Mouse (Mus musculus): ENCODE measurements at regions not wholly inside any gene's neighbourhood (a gene's known extent, or its start where the extent isn't known, plus 50 kb on each side); places are given as distances from the start of the nearest gene placed in this dataset.
"Not testable (repeated sequence)": the region's sequence is repeated elsewhere in the genome, so short reads cannot be mapped to it uniquely, and the experiment has no call there.

DNA sequence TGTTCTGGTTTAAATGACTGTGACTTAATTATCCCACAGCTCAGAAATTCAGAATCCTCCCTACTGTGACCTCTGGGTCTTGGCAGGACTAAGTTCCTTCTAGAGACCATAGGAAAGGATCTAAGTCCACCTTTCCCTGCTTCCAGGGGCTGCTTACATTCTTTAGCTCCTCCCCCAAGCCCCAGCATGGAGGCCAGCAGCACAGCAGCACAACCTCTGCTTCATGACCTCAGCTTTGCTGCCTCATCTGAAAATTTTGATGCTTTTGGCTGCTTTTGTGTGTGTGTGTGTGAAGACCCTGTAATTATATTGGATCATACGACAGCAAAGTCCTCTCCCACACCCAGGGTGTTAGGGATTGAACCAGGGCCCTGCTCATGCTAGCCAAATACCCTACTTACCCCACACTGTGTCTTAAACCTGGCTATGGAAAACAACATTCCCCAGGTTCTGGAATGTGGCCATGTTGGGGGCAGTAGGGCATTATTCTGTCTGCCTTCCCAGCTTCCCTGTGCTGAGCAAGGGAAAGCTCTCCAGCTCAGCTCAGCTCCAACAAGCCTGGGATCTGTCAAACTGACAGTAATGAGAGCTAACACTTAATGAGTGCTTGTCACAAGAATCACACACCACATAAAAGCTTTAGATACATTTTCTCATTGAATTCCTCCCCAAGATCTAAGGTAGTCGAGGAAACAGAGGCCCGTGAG, 359.9 kb downstream of the Fut8 start:
- Histone ChIP-seq H3K9ac (ENCODE audit: low read depth, low read length) (no peak overlapping the region), H3K36me3 (ENCODE audit: control insufficient read depth, insufficient read depth, low read length) (no peaks in the 10 kb centered on the region), H3K4me2 (ENCODE audit: low read length) (no peak overlapping the region), H3K27ac (ENCODE audit: low read length) (no peak overlapping the region), H3K27me3 (ENCODE audit: control insufficient read depth, insufficient read depth, low read depth, low read length) (no peaks in the 10 kb centered on the region), H3K4me3 (ENCODE audit: low read depth, low read length) (no peak overlapping the region), H3K4me1 (ENCODE audit: control insufficient read depth, insufficient read depth, low read length) (no peaks in the 10 kb centered on the region; the same call in 1 of the 2 replicates), H3K9me3 (replicated peaks; ENCODE audit: control insufficient read depth, low read length, poor library complexity, severe bottlenecking) (no peaks in the 10 kb centered on the region)
- WGBS = 32% methylated on average over 3 of the region's 3 CpGs
- no peak for ATAC-seq

DNA sequence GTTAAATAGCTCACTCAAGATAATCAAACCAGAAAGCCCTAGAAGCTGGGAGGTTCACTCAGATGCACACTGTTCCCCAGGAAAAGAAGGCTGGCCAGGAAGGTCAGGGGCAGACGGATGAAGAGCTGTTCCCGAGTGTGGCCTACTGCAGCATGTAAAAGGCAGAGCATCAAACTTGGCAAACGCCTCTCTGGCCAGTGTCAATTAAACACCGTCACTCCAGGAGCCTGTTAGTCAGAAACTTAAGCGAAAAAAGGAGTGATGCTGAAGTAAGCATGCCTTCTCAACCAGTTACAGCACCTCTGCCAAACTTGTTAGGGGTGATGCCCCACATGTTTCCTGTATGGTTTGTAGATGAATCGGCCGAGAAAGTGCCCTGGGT, 360.4 kb downstream of the Fut8 start:
- Histone ChIP-seq H3K27me3 (ENCODE audit: control insufficient read depth, insufficient read depth, low read depth, low read length) (no peaks in the 10 kb centered on the region), H3K9me3 (replicated peaks; ENCODE audit: control insufficient read depth, low read length, poor library complexity, severe bottlenecking) (no peaks in the 10 kb centered on the region), H3K4me3 (ENCODE audit: low read depth, low read length) (no peak overlapping the region), H3K9ac (ENCODE audit: low read depth, low read length) (no peak overlapping the region), H3K36me3 (ENCODE audit: control insufficient read depth, insufficient read depth, low read length) (no peaks in the 10 kb centered on the region), H3K4me2 (ENCODE audit: low read length) (no peak overlapping the region), H3K27ac (ENCODE audit: low read length) (no peak overlapping the region), H3K4me1 (ENCODE audit: control insufficient read depth, insufficient read depth, low read length) (no peaks in the 10 kb centered on the region; the same call in 1 of the 2 replicates)
- ATAC-seq = no peak
- 50% methylated on average over 7 of the region's 7 CpGs for WGBS

DNA sequence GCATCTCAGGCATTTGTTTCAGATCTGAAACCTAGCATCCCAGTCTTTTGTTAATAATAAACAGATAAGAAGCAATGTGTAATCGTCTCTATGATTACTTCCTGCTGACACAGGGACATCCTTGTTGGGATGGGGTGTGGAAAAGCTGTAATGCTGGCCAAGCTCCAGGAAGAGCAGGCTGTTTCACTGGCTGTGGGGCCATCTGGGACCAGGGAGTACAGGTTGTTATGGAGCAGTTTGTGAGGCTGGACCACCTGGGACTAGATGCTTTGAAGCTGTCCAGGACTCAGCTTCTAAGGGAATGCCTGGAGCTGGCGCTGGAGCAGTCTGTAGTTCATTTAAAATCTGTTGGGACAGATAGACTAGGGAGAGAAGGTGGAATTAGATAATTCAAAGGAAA, 361.5 kb downstream of the Fut8 start:
- Histone ChIP-seq H3K9me3 (replicated peaks; ENCODE audit: control insufficient read depth, low read length, poor library complexity, severe bottlenecking) (no peaks in the 10 kb centered on the region), H3K4me2 (ENCODE audit: low read length) (no peak overlapping the region), H3K27me3 (ENCODE audit: control insufficient read depth, insufficient read depth, low read depth, low read length) (no peaks in the 10 kb centered on the region), H3K4me3 (ENCODE audit: low read depth, low read length) (no peak overlapping the region), H3K4me1 (ENCODE audit: control insufficient read depth, insufficient read depth, low read length) (no peaks in the 10 kb centered on the region; the same call in 1 of the 2 replicates), H3K36me3 (ENCODE audit: control insufficient read depth, insufficient read depth, low read length) (no peaks in the 10 kb centered on the region), H3K27ac (ENCODE audit: low read length) (no peak overlapping the region), H3K9ac (ENCODE audit: low read depth, low read length) (no peak overlapping the region)
- no peak for ATAC-seq
- WGBS = 42% methylated on average over 2 of the region's 2 CpGs

DNA sequence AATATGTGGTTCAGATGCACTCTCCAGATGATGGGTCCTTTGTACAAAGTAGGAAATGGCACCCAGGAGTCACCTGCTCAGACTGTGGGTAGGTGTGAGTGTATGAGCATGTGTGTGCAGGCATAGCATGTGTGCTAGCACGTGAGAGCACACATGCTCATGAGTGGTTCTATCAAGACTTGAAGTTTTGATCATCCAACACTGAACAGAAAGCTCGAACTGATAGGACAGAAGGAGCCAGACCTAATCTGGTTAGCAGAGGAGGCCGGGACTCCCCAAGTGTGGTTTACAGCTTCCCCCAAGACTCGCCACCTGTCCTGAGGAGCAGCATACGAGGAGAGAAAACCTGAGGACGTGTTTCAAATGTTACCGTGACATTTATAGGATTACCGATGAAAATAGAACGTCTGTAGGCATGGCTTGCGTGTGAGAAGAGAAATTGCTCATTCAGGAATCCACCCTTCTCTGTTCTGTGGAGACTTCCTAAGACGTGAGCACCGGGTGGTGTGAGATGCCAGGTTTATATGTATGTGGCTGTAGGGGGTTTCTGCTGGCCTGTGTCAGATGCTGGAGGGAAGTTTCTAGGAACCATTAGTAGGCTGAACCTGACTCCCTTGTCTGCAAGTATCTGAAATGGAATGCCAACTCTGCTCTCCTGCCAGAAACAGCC, 366.0 kb downstream of the Fut8 start:
- H3K9ac ChIP-seq (ENCODE audit: low read depth, low read length) = no peak overlapping the region
- H3K4me1 ChIP-seq (ENCODE audit: control insufficient read depth, insufficient read depth, low read length) = no peaks in the 10 kb centered on the region
- H3K4me2 ChIP-seq (ENCODE audit: low read length) = no peak overlapping the region
- no peaks in the 10 kb centered on the region for H3K36me3 ChIP-seq (ENCODE audit: control insufficient read depth, insufficient read depth, low read length)
- 90% methylated on average over 12 of the region's 12 CpGs for WGBS
- H3K27ac ChIP-seq (ENCODE audit: low read length) = no peak overlapping the region
- no peaks in the 10 kb centered on the region for H3K27me3 ChIP-seq (ENCODE audit: control insufficient read depth, insufficient read depth, low read depth, low read length)
- no peak overlapping the region for H3K4me3 ChIP-seq (ENCODE audit: low read depth, low read length)
- H3K9me3 ChIP-seq (replicated peaks; ENCODE audit: control insufficient read depth, low read length, poor library complexity, severe bottlenecking) = no peaks in the 10 kb centered on the region
- ATAC-seq = no peak

DNA sequence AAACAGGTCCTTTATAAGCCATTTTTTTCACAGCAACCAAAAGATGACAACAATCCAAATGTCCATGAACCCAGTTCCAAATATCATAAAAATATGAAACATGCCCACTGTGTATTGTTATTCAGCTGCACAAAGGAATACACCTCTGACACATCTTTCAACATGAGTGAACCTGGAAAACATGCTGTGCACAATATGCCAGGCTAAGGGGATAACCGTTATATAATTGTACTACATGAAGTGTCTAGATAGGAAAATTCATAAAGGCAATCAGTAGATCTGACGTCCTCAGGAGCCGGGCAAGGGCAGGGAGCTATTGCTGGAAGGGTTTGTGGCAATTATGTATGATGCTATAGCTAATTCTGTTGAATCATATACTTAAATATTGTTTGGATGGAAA, 379.6 kb downstream of the Fut8 start:
- ATAC-seq = no peak
- no peak overlapping the region for H3K9ac ChIP-seq (ENCODE audit: low read depth, low read length)
- H3K4me1 ChIP-seq (ENCODE audit: control insufficient read depth, insufficient read depth, low read length) = no peaks in the 10 kb centered on the region
- 89% methylated on average over 3 of the region's 3 CpGs for WGBS
- no peaks in the 10 kb centered on the region for H3K27me3 ChIP-seq (ENCODE audit: control insufficient read depth, insufficient read depth, low read depth, low read length)
- H3K9me3 ChIP-seq (replicated peaks; ENCODE audit: control insufficient read depth, low read length, poor library complexity, severe bottlenecking) = no peaks in the 10 kb centered on the region
- no peak overlapping the region for H3K4me3 ChIP-seq (ENCODE audit: low read depth, low read length)
- no peaks in the 10 kb centered on the region for H3K36me3 ChIP-seq (ENCODE audit: control insufficient read depth, insufficient read depth, low read length)
- no peak overlapping the region for H3K4me2 ChIP-seq (ENCODE audit: low read length)
- no peak overlapping the region for H3K27ac ChIP-seq (ENCODE audit: low read length)

DNA sequence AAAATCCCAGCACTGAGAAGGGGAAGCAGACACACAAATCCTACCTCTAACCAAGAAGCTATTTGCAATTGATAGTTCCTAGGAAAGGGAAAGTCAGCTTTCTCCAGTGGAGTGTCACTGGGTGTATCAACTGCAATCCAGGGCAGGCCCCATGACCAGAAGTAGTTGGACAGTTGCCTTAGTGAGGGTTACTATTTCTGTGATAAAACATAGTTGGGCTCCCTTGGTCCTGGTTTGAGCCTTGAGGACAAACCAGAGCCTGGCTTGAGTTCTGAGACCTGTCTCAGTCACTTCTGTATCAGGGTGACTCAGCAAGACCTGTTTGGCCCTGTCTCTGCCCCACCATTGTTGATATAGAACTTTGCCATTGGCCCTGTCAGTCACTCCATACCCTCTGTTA, 384.3 kb downstream of the Fut8 start:
- Histone ChIP-seq H3K4me3 (ENCODE audit: low read depth, low read length) (no peak overlapping the region), H3K27ac (ENCODE audit: low read length) (no peak overlapping the region), H3K27me3 (ENCODE audit: control insufficient read depth, insufficient read depth, low read depth, low read length) (no peaks in the 10 kb centered on the region), H3K4me1 (ENCODE audit: control insufficient read depth, insufficient read depth, low read length) (no peaks in the 10 kb centered on the region), H3K9me3 (replicated peaks; ENCODE audit: control insufficient read depth, low read length, poor library complexity, severe bottlenecking) (no peaks in the 10 kb centered on the region), H3K36me3 (ENCODE audit: control insufficient read depth, insufficient read depth, low read length) (no peaks in the 10 kb centered on the region), H3K4me2 (ENCODE audit: low read length) (no peak overlapping the region), H3K9ac (ENCODE audit: low read depth, low read length) (no peak overlapping the region)
- ATAC-seq = no peak

DNA sequence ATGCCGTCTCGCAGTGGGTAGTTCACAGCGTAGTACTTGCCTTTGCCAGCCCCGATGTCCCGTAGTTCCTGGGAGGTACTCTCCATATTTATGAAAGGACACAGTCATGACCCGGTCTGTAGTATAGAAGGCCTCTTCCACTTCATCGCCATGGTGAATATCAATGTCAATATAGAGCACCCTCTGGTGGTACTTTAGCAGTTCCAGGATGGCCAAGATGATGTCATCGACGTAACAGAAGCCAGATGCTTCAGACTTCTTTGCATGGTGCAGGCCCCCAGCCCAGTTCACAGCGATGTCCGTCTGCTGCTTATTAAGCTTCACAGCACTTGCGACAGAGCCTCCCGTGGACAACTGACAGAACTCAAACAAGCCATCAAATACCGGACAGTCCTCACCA, 386.4 kb downstream of the Fut8 start:
- not testable (repeated sequence) for H3K27ac ChIP-seq (ENCODE audit: low read length); H3K4me3 ChIP-seq (ENCODE audit: low read depth, low read length); H3K4me2 ChIP-seq (ENCODE audit: low read length); H3K4me1 ChIP-seq (ENCODE audit: control insufficient read depth, insufficient read depth, low read length); H3K9me3 ChIP-seq (replicated peaks; ENCODE audit: control insufficient read depth, low read length, poor library complexity, severe bottlenecking); ATAC-seq; H3K9ac ChIP-seq (ENCODE audit: low read depth, low read length); H3K27me3 ChIP-seq (ENCODE audit: control insufficient read depth, insufficient read depth, low read depth, low read length); H3K36me3 ChIP-seq (ENCODE audit: control insufficient read depth, insufficient read depth, low read length)
- WGBS = 90% methylated on average over 14 of the region's 14 CpGs

DNA sequence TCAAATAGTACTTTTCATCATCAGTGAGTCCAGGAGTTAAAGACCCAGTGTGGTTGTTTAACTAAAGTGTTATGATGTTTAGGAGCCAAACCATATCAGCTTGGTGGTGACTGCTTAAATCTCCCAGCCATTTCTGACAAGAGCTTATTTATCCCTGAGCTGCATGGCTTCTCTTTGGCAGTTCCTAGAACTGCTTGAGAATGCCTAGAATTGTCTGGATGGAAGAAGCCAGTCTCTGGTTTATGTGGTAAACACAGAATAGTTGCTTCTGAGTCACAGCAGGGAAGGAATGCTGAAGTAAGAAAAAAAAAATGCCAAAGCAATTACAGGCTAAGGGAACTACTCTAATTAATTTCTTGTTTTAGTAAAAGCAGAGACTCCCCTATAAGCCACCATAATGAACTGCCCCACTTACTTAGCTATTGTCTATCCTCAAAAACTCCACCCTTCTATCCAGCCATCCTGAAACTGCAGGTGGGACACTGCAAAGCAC, 390.5 kb downstream of the Fut8 start:
- H3K4me3 ChIP-seq (ENCODE audit: low read depth, low read length) = no peak overlapping the region
- H3K9me3 ChIP-seq (replicated peaks; ENCODE audit: control insufficient read depth, low read length, poor library complexity, severe bottlenecking) = no peaks in the 10 kb centered on the region
- H3K9ac ChIP-seq (ENCODE audit: low read depth, low read length) = no peak overlapping the region
- no peaks in the 10 kb centered on the region for H3K36me3 ChIP-seq (ENCODE audit: control insufficient read depth, insufficient read depth, low read length)
- no peaks in the 10 kb centered on the region for H3K27me3 ChIP-seq (ENCODE audit: control insufficient read depth, insufficient read depth, low read depth, low read length)
- no peak overlapping the region for H3K27ac ChIP-seq (ENCODE audit: low read length)
- H3K4me1 ChIP-seq (ENCODE audit: control insufficient read depth, insufficient read depth, low read length) = no peaks in the 10 kb centered on the region
- ATAC-seq = no peak
- no peak overlapping the region for H3K4me2 ChIP-seq (ENCODE audit: low read length)

DNA sequence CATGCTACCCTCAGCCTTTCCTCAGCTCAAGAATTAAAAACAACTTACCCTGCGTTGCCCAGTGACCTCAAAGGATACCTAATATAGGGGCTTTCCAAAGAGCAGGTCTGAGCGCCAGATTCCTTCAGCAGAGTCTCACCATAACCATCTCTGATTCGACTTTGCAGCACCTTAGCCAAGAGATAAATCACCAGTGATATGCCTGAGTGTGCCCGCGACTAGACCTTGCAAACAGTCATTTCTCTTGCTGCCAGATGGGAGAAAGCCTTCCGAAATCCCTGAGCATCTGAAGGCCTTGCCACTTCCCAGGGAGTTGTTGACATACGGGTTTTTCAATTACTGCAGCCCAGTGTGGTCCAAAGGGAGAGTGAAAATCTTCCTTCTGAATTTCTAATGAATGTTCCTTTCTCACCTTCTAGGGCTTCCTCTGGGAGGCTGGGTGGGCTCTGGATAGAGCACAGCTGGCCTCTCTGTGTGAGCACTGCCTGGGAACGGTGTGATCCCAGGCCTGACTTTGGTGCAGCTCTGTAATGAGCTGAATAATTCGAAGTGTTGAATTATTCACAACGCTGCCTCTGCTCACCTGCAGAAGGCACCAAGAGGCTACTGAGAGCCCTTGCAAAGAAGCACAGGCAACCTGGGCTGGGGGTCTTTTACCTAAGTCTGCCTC, 396.2 kb downstream of the Fut8 start:
- peak; percentile 60 for ATAC-seq
- Histone ChIP-seq H3K4me3 (ENCODE audit: low read depth, low read length) (no peak overlapping the region), H3K27ac (ENCODE audit: low read length) (no peak overlapping the region), H3K27me3 (ENCODE audit: control insufficient read depth, insufficient read depth, low read depth, low read length) (no peaks in the 10 kb centered on the region), H3K36me3 (ENCODE audit: control insufficient read depth, insufficient read depth, low read length) (no peaks in the 10 kb centered on the region), H3K9ac (ENCODE audit: low read depth, low read length) (no peak overlapping the region), H3K9me3 (replicated peaks; ENCODE audit: control insufficient read depth, low read length, poor library complexity, severe bottlenecking) (no peaks in the 10 kb centered on the region), H3K4me1 (ENCODE audit: control insufficient read depth, insufficient read depth, low read length) (peaks cover 4% of the 10 kb centered on the region; the same call in 1 of the 2 replicates), H3K4me2 (ENCODE audit: low read length) (no peak overlapping the region)
- 29% methylated on average over 10 of the region's 10 CpGs for WGBS

All from midbrain, embryonic 16.5 days (tissue).